Mouse (Mus musculus) liver, postnatal 0 days (tissue): ENCODE data around the gene Kmt2c. TPM values are rescaled to one million over a fixed set of nuclear protein-coding genes. Genes with fewer than 3 reads are reported as not detected.

ENCODE experiments used
- ATAC-seq: fragments of 200-750 bp; cut with Nextera tagmentation; 2 replicates; pipeline ENCODE4 v1.8.0; 2017; ENCODE audit warnings: mild to moderate bottlenecking, moderate library complexity
- DNase-seq: peaks from one replicate; pipeline ENCODE4 v3.0.0-alpha.2; 2016
- H3K27ac ChIP-seq: fragments of 300-500 bp; sonication (generic); 2 replicates; pipeline ENCODE4 v1.5.1; 2014; ENCODE audit warnings: antibody characterized with exemption, moderate library complexity, mild to moderate bottlenecking, low read depth
- H3K27me3 ChIP-seq: fragments of 300-500 bp; sonication (generic); 2 replicates; pipeline ENCODE4 v1.6.1; 2014; ENCODE audit warnings: low read length, control low read depth, mixed read lengths; ENCODE audit not compliant: insufficient read depth
- H3K36me3 ChIP-seq: fragments of 300-500 bp; sonication (generic); replicated peaks from 2 replicates; pipeline ENCODE4 v1.6.1; 2014; ENCODE audit warnings: mild to moderate bottlenecking, control low read depth, low read length, moderate library complexity, mixed read lengths; ENCODE audit not compliant: insufficient read depth
- H3K4me1 ChIP-seq: fragments of 300-500 bp; sonication (generic); 2 replicates; pipeline ENCODE4 v1.6.1; 2014; ENCODE audit warnings: antibody characterized with exemption, mild to moderate bottlenecking, control low read depth; ENCODE audit not compliant: insufficient read depth
- H3K4me2 ChIP-seq: fragments of 300-500 bp; sonication (generic); 2 replicates; pipeline ENCODE4 v1.6.1; 2014; ENCODE audit warnings: low read depth, mild to moderate bottlenecking, low read length, moderate library complexity, mixed read lengths
- H3K4me3 ChIP-seq: fragments of 300-500 bp; sonication (generic); 2 replicates; pipeline ENCODE4 v1.5.1; 2014; ENCODE audit warnings: low read depth, low read length
- H3K9ac ChIP-seq: fragments of 300-500 bp; sonication (generic); replicated peaks from 2 replicates; pipeline ENCODE4 v1.6.1; 2014; ENCODE audit warnings: mild to moderate bottlenecking, moderate library complexity
- H3K9me3 ChIP-seq: fragments of 300-500 bp; sonication (generic); 2 replicates; pipeline ENCODE4 v1.6.1; 2016; ENCODE audit warnings: mild to moderate bottlenecking, control low read depth, low read length, mixed read lengths
- CTCF ChIP-seq: sonication (generic); IDR thresholded peaks from 2 replicates; pipeline ENCODE4 v1.5.1; 2016; ENCODE audit warnings: antibody characterized with exemption, low read depth
- EP300 ChIP-seq: IDR thresholded peaks from 2 replicates; pipeline ENCODE4 v1.6.1; 2016; ENCODE audit warnings: antibody characterized with exemption, low read depth, mild to moderate bottlenecking
- WGBS: fragments of 180-500 bp; shearing (Covaris S2); extraction: QIAGEN DNeasy Blood & Tissue Kit; methylation state at CpG from one replicate; pipeline ENCODE4 v1.1.7; 2014; ENCODE audit not compliant: insufficient replicate concordance; 5-methylcytosine and 5-hydroxymethylcytosine counted together
- polyA plus RNA-seq: library from polyadenylated mRNA; unstranded; fragments of >200 nt; fragmentation: Nextera tagmentation; extraction: Ambion mirVana; gene quantifications from 2 replicates; pipeline ENCODE4 v1.2.1, GENCODE M21; 2015

The Kmt2c gene
- polyA plus RNA-seq, 1 experiment from 2014 or later, result 4.1 TPM

GRCm38 (mm10) chr5:25536921-25537409, 38.4 kb upstream of the Kmt2c start:
- 62% methylated on average over 6 of the region's 6 CpGs for WGBS
- H3K27me3 ChIP-seq, result no peaks in the 10 kb centered on the region
- H3K4me1 ChIP-seq, result no peaks in the 10 kb centered on the region
- 0 out of 2 replicates have a peak, but pooled peaks cover 3% of the 10 kb centered on the region for H3K9me3 ChIP-seq
- H3K9ac ChIP-seq, result no peak overlapping the region
- DNase-seq, result no peak
- ATAC-seq, result 0 out of 2 replicates have a peak, but pooled peaks have one; percentile 22
- H3K27ac ChIP-seq, result no peak overlapping the region
- no peak overlapping the region for H3K4me3 ChIP-seq
- H3K4me2 ChIP-seq, result no peak overlapping the region
- H3K36me3 ChIP-seq, result no peaks in the 10 kb centered on the region
- no peak for TF ChIP-seq CTCF
- no peak for TF ChIP-seq EP300

GRCm38 (mm10) chr5:25536451-25536850, 37.9 kb upstream of the Kmt2c start:
- DNase-seq, result no peak
- ATAC-seq, result no peak
- H3K4me2 ChIP-seq, result no peak overlapping the region

GRCm38 (mm10) chr5:25535566-25535965, 37.0 kb upstream of the Kmt2c start:
- Histone ChIP-seq H3K4me1 (no peaks in the 10 kb centered on the region), H3K9ac (no peak overlapping the region), H3K4me3 (no peak overlapping the region), H3K36me3 (no peaks in the 10 kb centered on the region), H3K4me2 (no peak overlapping the region), H3K27me3 (no peaks in the 10 kb centered on the region), H3K27ac (no peak overlapping the region), H3K9me3 (0 out of 2 replicates have a peak, but pooled peaks cover 3% of the 10 kb centered on the region)
- 81% methylated on average over 2 of the region's 2 CpGs for WGBS
- no peak for ATAC-seq
- TF ChIP-seq CTCF (no peak), EP300 (no peak)
- DNase-seq, result no peak

More at GRCm38 (mm10) chr5:25536451-25536850, 37.9 kb upstream of the Kmt2c start:
- Histone ChIP-seq H3K27ac (no peak overlapping the region), H3K4me1 (no peaks in the 10 kb centered on the region), H3K4me3 (no peak overlapping the region), H3K9ac (no peak overlapping the region), H3K9me3 (0 out of 2 replicates have a peak, but pooled peaks cover 3% of the 10 kb centered on the region), H3K36me3 (no peaks in the 10 kb centered on the region), H3K27me3 (no peaks in the 10 kb centered on the region)
- TF ChIP-seq CTCF (no peak), EP300 (no peak)
- WGBS, result 57% methylated on average over 2 of the region's 2 CpGs

DNA sequence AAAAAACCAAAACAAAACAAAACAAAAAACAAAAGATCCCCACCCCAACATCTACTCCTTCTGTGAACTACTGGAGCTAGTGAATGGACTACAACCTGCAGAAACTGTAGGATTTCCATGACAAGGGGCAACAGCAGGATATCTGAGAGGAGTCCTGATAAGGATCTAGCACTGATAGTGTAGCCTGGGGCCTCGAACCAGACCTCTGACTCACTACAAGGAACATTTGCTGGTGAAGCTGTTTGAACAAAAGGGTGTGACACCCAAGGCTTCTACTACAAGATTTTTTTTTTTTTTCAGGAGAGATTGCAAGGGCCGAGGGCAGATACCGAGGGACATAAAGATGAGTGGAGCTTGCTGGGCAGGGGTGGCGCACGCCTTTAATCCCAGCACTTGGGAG, 34.7 kb upstream of the Kmt2c start:
- no peak overlapping the region for H3K27ac ChIP-seq
- H3K9me3 ChIP-seq, result 0 out of 2 replicates have a peak, but pooled peaks cover 3% of the 10 kb centered on the region
- DNase-seq (no peak), ATAC-seq (no peak)
- H3K36me3 ChIP-seq, result no peaks in the 10 kb centered on the region
- 59% methylated on average over 5 of the region's 5 CpGs for WGBS
- no peak overlapping the region for H3K9ac ChIP-seq
- no peak overlapping the region for H3K4me3 ChIP-seq
- H3K27me3 ChIP-seq, result no peaks in the 10 kb centered on the region
- peaks cover 6% of the 10 kb centered on the region for H3K4me1 ChIP-seq
- no peak overlapping the region for H3K4me2 ChIP-seq
- no peak for TF ChIP-seq EP300
- TF ChIP-seq CTCF, result no peak

DNA sequence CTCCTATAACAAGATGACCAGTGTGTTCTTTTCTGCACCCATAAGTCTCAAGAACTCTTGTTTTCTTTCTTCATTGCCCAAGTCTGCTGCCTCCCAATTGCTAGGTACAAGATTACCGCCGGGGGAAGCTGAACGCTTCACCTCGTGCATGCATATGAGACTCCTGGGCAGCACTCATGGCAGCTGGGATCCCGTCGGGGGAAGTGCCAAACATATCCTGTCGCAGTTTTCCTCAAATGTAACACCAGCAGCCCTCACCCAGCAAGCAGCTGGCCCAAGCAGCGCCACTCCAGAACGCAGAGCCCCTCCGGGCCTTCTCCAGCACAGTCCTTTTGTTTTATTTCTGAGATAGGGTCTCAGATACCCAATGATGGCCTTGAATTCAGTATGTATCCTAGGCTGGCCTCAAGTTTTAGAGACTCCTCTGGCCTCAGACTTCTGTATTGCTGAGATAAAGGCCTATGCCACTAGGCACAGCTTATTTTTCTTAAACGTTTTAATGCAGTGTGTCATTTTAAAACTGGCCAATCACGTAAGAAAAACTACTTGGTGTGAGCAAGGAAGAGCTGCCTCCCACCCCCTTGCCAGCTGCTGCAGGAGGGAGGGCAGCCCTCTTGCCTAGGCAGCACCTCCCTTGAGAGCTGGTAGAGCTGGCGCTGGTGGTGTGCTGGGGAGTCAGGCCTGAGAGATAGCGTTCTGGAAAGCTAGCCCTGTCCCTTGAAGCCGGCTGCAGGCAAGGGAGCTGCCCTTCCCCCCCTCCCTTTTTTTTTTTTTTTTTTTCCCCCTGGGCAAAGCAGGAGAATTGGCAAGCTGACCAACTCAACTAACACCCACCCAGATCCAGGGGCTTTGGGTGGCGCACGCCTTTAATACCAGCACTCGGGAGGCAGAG, 33.9 kb upstream of the Kmt2c start:
- no peak for ATAC-seq
- H3K9me3 ChIP-seq, result no peaks in the 10 kb centered on the region

DNA sequence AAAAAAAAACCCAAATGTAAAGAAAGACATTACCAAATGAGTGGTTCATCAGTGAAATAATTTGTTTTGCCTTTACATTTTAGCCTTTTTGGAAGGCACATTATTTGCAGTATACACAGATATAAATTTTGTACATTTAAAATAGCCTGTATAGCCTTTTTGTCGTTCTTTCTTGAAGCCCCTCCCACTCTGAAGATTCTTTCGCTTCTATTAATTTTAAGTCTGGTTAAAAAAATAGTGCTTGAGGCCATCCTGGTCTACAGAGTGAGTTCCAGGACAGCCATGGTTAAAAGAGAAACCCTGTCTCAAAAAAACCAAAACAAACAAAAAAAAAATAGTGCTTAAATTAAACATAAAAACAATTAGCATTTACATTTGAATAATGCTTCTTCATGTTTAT, 32.0 kb upstream of the Kmt2c start:
- Histone ChIP-seq H3K4me1 (peaks cover 22% of the 10 kb centered on the region), H3K9ac (peak overlapping the region; percentile 87), H3K4me3 (peak overlapping the region; percentile 76), H3K4me2 (peak overlapping the region; percentile 76), H3K36me3 (no peaks in the 10 kb centered on the region), H3K27me3 (no peaks in the 10 kb centered on the region), H3K27ac (peak overlapping the region; percentile 100), H3K9me3 (no peaks in the 10 kb centered on the region)
- TF ChIP-seq CTCF (no peak), EP300 (no peak)
- WGBS, result 4% methylated on average over 2 of the region's 2 CpGs
- no peak for ATAC-seq
- no peak for DNase-seq

More for the DNA sequence above, 33.9 kb upstream of the Kmt2c start:
- Histone ChIP-seq H3K4me1 (peaks cover 11% of the 10 kb centered on the region), H3K27ac (peak overlapping the region; percentile 63), H3K4me3 (no peak overlapping the region), H3K4me2 (no peak overlapping the region), H3K36me3 (no peaks in the 10 kb centered on the region), H3K27me3 (no peaks in the 10 kb centered on the region), H3K9ac (no peak overlapping the region)
- TF ChIP-seq EP300 (no peak), CTCF (no peak)
- peak; percentile 23 for DNase-seq
- WGBS, result 64% methylated on average over 18 of the region's 18 CpGs
